ENCODE assay signal across 10 mouse cellular contexts in genomic region chr5:102074086-102074485, GRCm38 (mm10). TPM values are rescaled to one million over a fixed set of nuclear protein-coding genes. Genes with fewer than 3 reads are reported as not detected.
DNase-seq lines count a peak whose midpoint lies in the region; ATAC-seq and TF ChIP-seq lines count a peak whose summit lies in the region.
"Had no signal": no experiment of that assay in that cellular context is flagged by ENCODE, and none has a peak within 500 bp of the region (broad histone marks: within the 10 kb centered on the region; RNA-seq: fewer than 3 reads in every experiment).

No protein-coding gene starts in this region.

- H3K4me3 ChIP-seq in hindbrain, embryonic 14.5 days (replicated peaks; ENCODE audit: low read length), result no peak overlapping the region
- no peak overlapping the region for H3K4me3 ChIP-seq in hindbrain, embryonic 12.5 days
- no peak overlapping the region for H3K4me3 ChIP-seq in layer of hippocampus, adult 2 months
- H3K4me3 ChIP-seq: embryonic facial prominence, embryonic 12.5 days; liver, embryonic 15.5 days had no signal

- H3K36me3 ChIP-seq in hindbrain, embryonic 14.5 days (replicated peaks; ENCODE audit: control insufficient read depth, insufficient read depth), result no peaks in the 10 kb centered on the region
- no peaks in the 10 kb centered on the region for H3K36me3 ChIP-seq in hindbrain, embryonic 12.5 days
- H3K36me3 ChIP-seq: embryonic facial prominence, embryonic 12.5 days; liver, embryonic 15.5 days had no signal

- POLR2A ChIA-PET in Patski (lab: Charles Lee), result interaction anchor here (0.7 kb wide), 2 partner anchors 111 to 722 kb away, joined by 3 to 4 read pairs; no protein-coding TSS in a partner anchor

- peak; percentile 58 for TF ChIP-seq CTCF in Patski (IDR thresholded peaks at IDR 0.05)
- TF ChIP-seq CTCF in layer of hippocampus, adult 2 months (conservative IDR thresholded peaks at IDR 0.05), result peak; percentile 78

- in situ Hi-C loops in Patski (cut with MboI; ENCODE audit: low pct_unique_long_range_greater_than_20kb), result loop anchor here (5.0 to 10.0 kb wide), 3 partner anchors 82 to 369 kb away; no protein-coding TSS in a partner anchor

- H3K9ac ChIP-seq in hindbrain, embryonic 14.5 days, result no peak overlapping the region
- no peak overlapping the region for H3K9ac ChIP-seq in hindbrain, embryonic 12.5 days
- H3K9ac ChIP-seq: embryonic facial prominence, embryonic 12.5 days; liver, embryonic 15.5 days had no signal

- DNase-seq in hindbrain, embryonic 14.5 days (ENCODE audit: low spot score), result peak; percentile 93
- peak; percentile 81 for DNase-seq in 416B (ENCODE audit: low read depth)
- DNase-seq in Patski (ENCODE audit: low read depth, low spot score), result no peak
- DNase-seq in embryo, embryonic 10.5 days (ENCODE audit: low spot score), result peak; percentile 89
- DNase-seq in layer of hippocampus, adult 2 months (ENCODE audit: low spot score in 2 of 2), result peak; percentile 70 to 80

- no peak overlapping the region for H3K4me2 ChIP-seq in hindbrain, embryonic 14.5 days (replicated peaks)
- H3K4me2 ChIP-seq in hindbrain, embryonic 12.5 days (replicated peaks), result no peak overlapping the region
- H3K4me2 ChIP-seq: embryonic facial prominence, embryonic 12.5 days; liver, embryonic 15.5 days had no signal

- no peak overlapping the region for H3K27ac ChIP-seq in hindbrain, embryonic 14.5 days
- no peak overlapping the region for H3K27ac ChIP-seq in hindbrain, embryonic 12.5 days
- no peak overlapping the region for H3K27ac ChIP-seq in layer of hippocampus, adult 2 months
- H3K27ac ChIP-seq: embryonic facial prominence, embryonic 12.5 days; liver, embryonic 15.5 days had no signal

- H3K9me3 ChIP-seq in hindbrain, embryonic 14.5 days (ENCODE audit: control insufficient read depth, low read length), result no peaks in the 10 kb centered on the region
- H3K9me3 ChIP-seq in hindbrain, embryonic 12.5 days (replicated peaks), result no peaks in the 10 kb centered on the region
- H3K9me3 ChIP-seq: embryonic facial prominence, embryonic 12.5 days; liver, embryonic 15.5 days had no signal

- no peaks in the 10 kb centered on the region for H3K27me3 ChIP-seq in hindbrain, embryonic 14.5 days (ENCODE audit: control insufficient read depth, insufficient read depth, low read length)
- no peaks in the 10 kb centered on the region for H3K27me3 ChIP-seq in hindbrain, embryonic 12.5 days
- H3K27me3 ChIP-seq in Patski, result no peaks in the 10 kb centered on the region
- H3K27me3 ChIP-seq: embryonic facial prominence, embryonic 12.5 days; liver, embryonic 15.5 days had no signal

- 0% methylated on average over 1 of the region's 1 CpGs for WGBS in hindbrain, embryonic 14.5 days
- 0% methylated on average over 1 of the region's 1 CpGs for whole genome bisulfite sequencing in hindbrain, embryonic 12.5 days

- ATAC-seq in hindbrain, embryonic 14.5 days (ENCODE audit: low FRiP score), result no peak
- no peak for ATAC-seq in hindbrain, embryonic 12.5 days (ENCODE audit: low FRiP score)
- ATAC-seq in Patski, result no peak
- ATAC-seq in megakaryocyte progenitor cell, adult 5-6 weeks (replicated peaks; ENCODE audit: poor library complexity), result peak; percentile 33
- ATAC-seq in inflammation-experienced regulatory T-cells, adult 6 months, result no peak

- H3K4me1 ChIP-seq in hindbrain, embryonic 14.5 days (replicated peaks; ENCODE audit: control insufficient read depth, insufficient read depth, low read length), result peaks cover 26% of the 10 kb centered on the region
- peaks cover 16% of the 10 kb centered on the region for H3K4me1 ChIP-seq in hindbrain, embryonic 12.5 days

- CTCF ChIA-PET in Patski (lab: Charles Lee), result interaction anchor here (0.7 to 4.2 kb wide), 12 partner anchors 8 to 212 kb away, joined by 3 to 21 read pairs (median 3); no protein-coding TSS in a partner anchor

RNA-seq across cellular contexts. Expression of gene Wdfy3, which starts 4.4 kb away (rescaled TPM):
- polyA plus RNA-seq in hindbrain, embryonic 14.5 days (2014; fragmentation: Nextera tagmentation; extraction: Ambion mirVana), result 35.3 and 36.2 TPM in 2 replicates
- polyA plus RNA-seq in hindbrain, embryonic 12.5 days (2016; fragmentation: Nextera tagmentation; extraction: Ambion mirVana), result 41.3 and 41.9 TPM in 2 replicates
- 61.1 TPM for polyA plus RNA-seq in Patski (2021)
- 100 to 1,000 TPM; 119 to 123 TPM for total RNA-seq in layer of hippocampus, adult 2 months (2021)
- 9.5 and 10.9 TPM in 2 replicates for total RNA-seq in megakaryocyte progenitor cell, adult 5-6 weeks (2015)
- 5.4 and 5.9 TPM in 2 replicates for total RNA-seq in megakaryocyte progenitor cell, adult 5-6 weeks (2017)
- polyA plus RNA-seq in inflammation-experienced regulatory T-cells, adult 6 months (2017; shearing (Covaris generic)), result not detected

Comparison
In these comparisons a context has a peak if more than half of its experiments do, and no peak if none do; other contexts are left out.
1. RNA of gene Wdfy3, which starts 4.4 kb away (polyA plus RNA-seq): 61.1 TPM in Patski (single experiment), 41.3 to 41.9 TPM in hindbrain, embryonic 12.5 days and 35.3 to 36.2 TPM in hindbrain, embryonic 14.5 days; not detected in inflammation-experienced regulatory T-cells, adult 6 months; every median in the first group is over 10 times any median in the second.